Mouse (Mus musculus) intestine, postnatal 0 days (tissue): Measurements from ENCODE around the gene Sbpl. TPM values are rescaled to one million over a fixed set of nuclear protein-coding genes. Genes with fewer than 3 reads are reported as not detected.
"Not testable (repeated sequence)": the region's sequence is repeated elsewhere in the genome, so short reads cannot be mapped to it uniquely, and the experiment has no call there.

Experiments
- ATAC-seq: fragments of 200-750 bp; cut with Nextera tagmentation; 2 replicates; pipeline ENCODE4 v1.8.0; 2017; ENCODE audit warnings: mild to moderate bottlenecking, moderate TSS enrichment, moderate library complexity
- H3K27ac ChIP-seq: fragments of 300-500 bp; sonication (generic); 2 replicates; pipeline ENCODE4 v1.5.1; 2014; ENCODE audit warnings: mild to moderate bottlenecking, low read depth, low read length, moderate library complexity
- H3K27me3 ChIP-seq: fragments of 300-500 bp; sonication (generic); replicated peaks from 2 replicates; pipeline ENCODE4 v1.6.1; 2014; ENCODE audit warnings: low read length, mixed read lengths; ENCODE audit not compliant: control insufficient read depth, insufficient read depth
- H3K36me3 ChIP-seq: fragments of 300-500 bp; sonication (generic); 2 replicates; pipeline ENCODE4 v1.6.1; 2014; ENCODE audit warnings: mild to moderate bottlenecking, moderate library complexity; ENCODE audit not compliant: control insufficient read depth, insufficient read depth
- H3K4me1 ChIP-seq: fragments of 300-500 bp; sonication (generic); replicated peaks from 2 replicates; pipeline ENCODE4 v1.6.1; 2014; ENCODE audit warnings: antibody characterized with exemption, low read length, mixed read lengths; ENCODE audit not compliant: control insufficient read depth, insufficient read depth
- H3K4me2 ChIP-seq: fragments of 300-500 bp; sonication (generic); replicated peaks from 2 replicates; pipeline ENCODE4 v1.6.1; 2014; ENCODE audit warnings: low read depth, mild to moderate bottlenecking, moderate library complexity
- H3K4me3 ChIP-seq: fragments of 300-500 bp; sonication (generic); 2 replicates; pipeline ENCODE4 v1.5.1; 2014; ENCODE audit warnings: low read depth, low read length
- H3K9ac ChIP-seq: fragments of 300-500 bp; sonication (generic); 2 replicates; pipeline ENCODE4 v1.6.1; 2014; ENCODE audit warnings: mild to moderate bottlenecking, low read depth, low read length
- H3K9me3 ChIP-seq: fragments of 300-500 bp; sonication (generic); 2 replicates; pipeline ENCODE4 v1.6.1; 2016; ENCODE audit warnings: mixed run types; ENCODE audit not compliant: control insufficient read depth
- CTCF ChIP-seq: sonication (generic); IDR thresholded peaks from 2 replicates; pipeline ENCODE4 v1.5.1; 2016; ENCODE audit warnings: low read depth, mild to moderate bottlenecking, control low read depth, antibody characterized with exemption, moderate library complexity
- WGBS: fragments of 180-500 bp; shearing (Covaris S2); extraction: QIAGEN DNeasy Blood & Tissue Kit; methylation state at CpG from one replicate; pipeline ENCODE4 v1.1.7; 2014; 5-methylcytosine and 5-hydroxymethylcytosine counted together
- polyA plus RNA-seq: library from polyadenylated mRNA; unstranded; fragments of >200 nt; fragmentation: Nextera tagmentation; extraction: Ambion mirVana; gene quantifications from 2 replicates; pipeline ENCODE4 v1.2.1, GENCODE M21; 2015

The Sbpl gene
- polyA plus RNA-seq, 1 experiment from 2014 or later = not detected

DNA sequence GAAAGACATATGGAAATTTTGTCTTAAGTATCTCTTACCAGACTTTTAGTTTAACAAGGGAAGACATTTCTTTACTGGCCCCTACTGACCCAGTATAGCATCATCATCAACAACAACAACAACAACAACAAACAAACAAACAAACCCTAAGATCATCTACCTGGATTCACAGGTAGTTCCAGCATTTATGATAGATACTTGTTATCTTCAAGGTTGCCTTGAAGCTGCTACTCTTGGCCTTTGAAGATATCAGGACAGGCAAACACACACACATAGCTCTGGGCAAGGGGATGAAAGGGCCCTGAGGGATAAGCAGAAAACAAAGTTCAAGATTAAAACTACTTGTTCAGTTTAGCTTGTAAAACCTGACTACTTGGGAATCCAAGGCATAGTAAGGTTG lies 13.7 kb downstream of the Sbpl start, which contains the start of gene Sbp:
TSS of gene Sbp (plus strand) at position 301 of the 400 bp plus-strand sequence.
- H3K36me3 ChIP-seq = no peaks in the 10 kb centered on the region

DNA sequence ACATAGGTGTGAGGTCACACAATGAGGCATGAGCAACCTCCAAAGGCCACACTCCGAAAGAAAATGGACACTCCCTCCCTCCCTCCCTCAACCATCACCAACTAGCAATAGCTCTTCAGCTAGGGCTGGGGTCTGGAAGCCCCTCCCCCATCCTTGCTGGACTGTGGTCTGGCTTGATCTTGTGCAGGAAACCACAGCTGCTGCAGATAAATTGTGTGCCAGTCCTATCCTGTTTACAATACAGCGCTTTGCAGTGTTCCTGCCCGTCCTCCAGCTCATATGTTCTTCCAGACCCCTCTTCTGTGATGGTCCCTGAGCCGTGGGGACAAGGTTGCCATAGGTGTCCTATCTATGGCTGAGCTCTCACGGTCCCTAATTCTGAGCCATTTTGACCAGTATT lies 23.9 kb downstream of the Sbpl start:
- no peak for TF ChIP-seq CTCF
- Histone ChIP-seq H3K9me3 (no peaks in the 10 kb centered on the region), H3K4me2 (no peak overlapping the region), H3K27me3 (no peaks in the 10 kb centered on the region), H3K4me3 (no peak overlapping the region), H3K4me1 (no peaks in the 10 kb centered on the region), H3K36me3 (no peaks in the 10 kb centered on the region), H3K9ac (no peak overlapping the region), H3K27ac (no peak overlapping the region)
- 59% methylated on average over 5 of the region's 5 CpGs for WGBS
- ATAC-seq = no peak

More for the DNA sequence above, 13.7 kb downstream of the Sbpl start, which contains the start of gene Sbp:
- H3K4me2 ChIP-seq = no peak within 1 kb of the TSS
- no peaks in the 10 kb centered on the region for H3K4me1 ChIP-seq
- H3K9ac ChIP-seq = no peak within 1 kb of the TSS
- H3K27me3 ChIP-seq = no peaks in the 10 kb centered on the region
- H3K27ac ChIP-seq = no peak within 1 kb of the TSS
- no peak for TF ChIP-seq CTCF
- H3K9me3 ChIP-seq = no peaks in the 10 kb centered on the region
- no peak for ATAC-seq
- H3K4me3 ChIP-seq = no peak within 1 kb of the TSS

DNA sequence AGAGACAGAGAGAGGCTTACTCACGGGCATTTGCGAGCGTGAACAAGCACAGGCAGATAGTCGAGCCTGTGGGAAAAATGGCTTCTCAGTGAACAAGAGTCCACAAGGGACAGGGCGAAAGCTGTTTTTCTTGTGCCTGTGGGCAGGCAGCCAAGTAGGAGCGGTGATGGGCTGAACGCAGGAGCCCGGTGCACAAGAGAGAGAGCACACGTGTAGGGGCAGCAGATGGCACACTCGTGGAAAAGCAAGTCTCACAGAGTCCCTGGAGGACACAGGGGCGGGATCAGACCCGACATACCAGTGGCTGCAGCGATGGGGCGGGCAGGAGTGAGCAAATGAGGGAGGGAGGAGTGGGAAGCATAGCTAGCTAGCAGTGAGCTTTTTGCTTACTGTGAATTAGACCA lies 30.0 kb downstream of the Sbpl start:
- peak; percentile 26; the same call in 1 of the 2 replicates for TF ChIP-seq CTCF
- 0 out of 2 replicates have a peak, but pooled peaks cover 3% of the 10 kb centered on the region for H3K4me1 ChIP-seq
- H3K4me2 ChIP-seq = peak overlapping the region; percentile 84
- WGBS = 0% methylated on average over 14 of the region's 14 CpGs
- peak overlapping the region; percentile 49 for H3K4me3 ChIP-seq
- no peaks in the 10 kb centered on the region for H3K27me3 ChIP-seq
- peak; percentile 75 for ATAC-seq
- peak overlapping the region; percentile 92 for H3K27ac ChIP-seq
- no peaks in the 10 kb centered on the region for H3K36me3 ChIP-seq
- no peaks in the 10 kb centered on the region for H3K9me3 ChIP-seq
- H3K9ac ChIP-seq = peak overlapping the region; percentile 47; the same call in 1 of the 2 replicates

DNA sequence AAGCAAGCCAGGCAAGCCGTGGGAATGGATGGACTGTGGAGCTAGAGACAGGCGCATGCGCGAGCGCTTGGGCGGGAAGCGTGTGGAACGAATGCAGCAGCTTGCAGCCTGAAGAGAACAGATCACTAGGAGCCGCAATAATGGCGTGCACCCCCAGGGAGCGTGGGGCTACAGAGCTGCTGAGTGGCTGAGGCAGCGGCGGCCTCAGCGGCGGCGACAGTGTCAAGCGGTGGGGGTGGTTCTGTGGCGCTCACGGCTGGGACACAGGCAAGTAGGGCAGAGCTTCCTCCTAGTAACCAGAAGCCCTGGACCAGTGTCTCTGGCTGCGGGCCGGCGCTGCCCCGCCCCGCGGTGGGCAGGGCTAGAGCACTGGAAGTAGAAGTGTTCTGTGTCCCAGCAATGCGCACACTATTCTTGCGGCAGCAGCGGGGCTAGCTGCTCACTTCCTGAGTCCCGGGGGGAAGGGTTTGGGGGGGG lies 30.5 kb downstream of the Sbpl start:
- Histone ChIP-seq H3K36me3 (no peaks in the 10 kb centered on the region), H3K9ac (peak overlapping the region; percentile 47; the same call in 1 of the 2 replicates), H3K27me3 (no peaks in the 10 kb centered on the region), H3K4me3 (peak overlapping the region; percentile 49), H3K9me3 (no peaks in the 10 kb centered on the region), H3K27ac (peak overlapping the region; percentile 92), H3K4me1 (0 out of 2 replicates have a peak, but pooled peaks cover 3% of the 10 kb centered on the region), H3K4me2 (peak overlapping the region; percentile 84)
- peak; percentile 97 for ATAC-seq
- peak; percentile 32; the same call in 1 of the 2 replicates for TF ChIP-seq CTCF
- WGBS = under 1% methylated on average over 29 of the region's 29 CpGs

DNA sequence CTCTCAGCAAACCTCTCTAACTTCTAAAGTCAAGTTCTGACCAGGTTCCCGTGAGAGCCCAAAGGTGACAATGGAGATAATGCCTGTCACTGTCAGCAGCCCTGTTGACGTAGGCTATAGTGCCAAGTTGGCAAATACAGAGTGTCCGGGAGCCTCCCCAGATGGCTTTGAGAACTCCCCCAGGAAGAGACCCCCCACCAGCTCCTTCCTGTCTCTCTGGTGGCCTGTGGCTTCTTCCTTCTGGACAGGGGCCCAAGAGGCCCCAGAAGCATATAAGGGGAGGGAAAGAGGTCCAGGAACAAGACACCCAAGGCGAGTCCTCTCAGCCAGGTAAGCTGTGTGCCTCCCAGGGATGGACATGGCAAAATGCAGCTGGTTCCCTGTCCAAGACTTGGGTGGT lies 37.9 kb downstream of the Sbpl start, which contains the start of gene Dcpp3:
TSS of gene Dcpp3 (plus strand) at position 301 of the 400 bp plus-strand sequence.
- H3K27ac ChIP-seq, H3K36me3 ChIP-seq, H3K4me1 ChIP-seq, H3K4me2 ChIP-seq, H3K9me3 ChIP-seq, H3K9ac ChIP-seq, H3K4me3 ChIP-seq, H3K27me3 ChIP-seq, ATAC-seq: not testable (repeated sequence)
- 59% methylated on average over 4 of the region's 4 CpGs for WGBS

Other genes starting within 250 kb of the Sbpl start
- gene 1520401A03Rik, start 232.5 kb downstream of the Sbpl start, polyA plus RNA-seq = 0.05 TPM in 1 of 2 replicates, not detected in the other
- gene Pkmyt1, start 228.9 kb downstream of the Sbpl start, polyA plus RNA-seq = 12.4 and 12.6 TPM in 2 replicates
- 15.0 and 15.9 TPM in 2 replicates for gene Paqr4, start 214.4 kb downstream of the Sbpl start, polyA plus RNA-seq
- 2.7 and 2.8 TPM in 2 replicates for gene Kremen2, start 209.4 kb downstream of the Sbpl start, polyA plus RNA-seq
- gene Flywch1, start 183.7 kb downstream of the Sbpl start, polyA plus RNA-seq = 36.8 and 39.0 TPM in 2 replicates
- 17.6 and 19.1 TPM in 2 replicates for gene Flywch2, start 169.2 kb downstream of the Sbpl start, polyA plus RNA-seq
- gene Srrm2, start 164.7 kb downstream of the Sbpl start, polyA plus RNA-seq = 185 and 230 TPM in 2 replicates
- gene Elob, start 126.1 kb downstream of the Sbpl start, polyA plus RNA-seq = 994 and 1,025 TPM in 2 replicates
- not detected in 2 replicates for gene Prss33, start 119.2 kb downstream of the Sbpl start, polyA plus RNA-seq
- 16.2 and 23.1 TPM in 2 replicates for gene Prss32, start 111.4 kb downstream of the Sbpl start, polyA plus RNA-seq
- 5.2 and 6.2 TPM in 2 replicates for gene Prss41, start 111.1 kb downstream of the Sbpl start, polyA plus RNA-seq
- gene Prss21, start 87.2 kb downstream of the Sbpl start, polyA plus RNA-seq = not detected in 2 replicates
- gene Dcpp1, start 74.4 kb downstream of the Sbpl start, polyA plus RNA-seq = 3.8 and 6.3 TPM in 2 replicates
- not detected in 2 replicates for gene Dcpp2, start 74.4 kb downstream of the Sbpl start, polyA plus RNA-seq
- gene Dcpp3, start 37.8 kb downstream of the Sbpl start, polyA plus RNA-seq = 4.7 and 7.6 TPM in 2 replicates
- gene Sbp, start 13.6 kb downstream of the Sbpl start, polyA plus RNA-seq = not detected in 2 replicates
- 4.7 and 12.1 TPM in 2 replicates for gene Prss30, start 25.3 kb upstream of the Sbpl start, polyA plus RNA-seq
- gene Prss22, start 42.8 kb upstream of the Sbpl start, polyA plus RNA-seq = 0.09 TPM in 1 of 2 replicates, not detected in the other
- gene Prss27, start 82.9 kb upstream of the Sbpl start, polyA plus RNA-seq = 0.12 and 0.18 TPM in 2 replicates
- gene Kctd5, start 118.2 kb upstream of the Sbpl start, polyA plus RNA-seq = 58.5 and 61.3 TPM in 2 replicates
- 24.7 and 28.4 TPM in 2 replicates for gene Pdpk1, start 195.7 kb upstream of the Sbpl start, polyA plus RNA-seq
- gene Amdhd2, start 208.5 kb upstream of the Sbpl start, polyA plus RNA-seq = 159 and 172 TPM in 2 replicates
- 1,362 and 1,364 TPM in 2 replicates for gene Atp6v0c, start 214.4 kb upstream of the Sbpl start, polyA plus RNA-seq